Mouse (Mus musculus) thymus, postnatal 25 days (tissue): Measurements from ENCODE around the gene Shc3.
A peak's percentile ranks its signal among the peaks of the same experiment; 100 is the strongest.

Experiments used
- DNase-seq: peaks from one replicate; pipeline ENCODE4 v3.0.0; 2022

Gene Shc3

GRCm38 (mm10) chr13:51568911-51569684 is at the start of gene Shc3:
TSS of gene Shc3 (minus strand) at chr13:51569419.
- no peak for DNase-seq

DNA sequence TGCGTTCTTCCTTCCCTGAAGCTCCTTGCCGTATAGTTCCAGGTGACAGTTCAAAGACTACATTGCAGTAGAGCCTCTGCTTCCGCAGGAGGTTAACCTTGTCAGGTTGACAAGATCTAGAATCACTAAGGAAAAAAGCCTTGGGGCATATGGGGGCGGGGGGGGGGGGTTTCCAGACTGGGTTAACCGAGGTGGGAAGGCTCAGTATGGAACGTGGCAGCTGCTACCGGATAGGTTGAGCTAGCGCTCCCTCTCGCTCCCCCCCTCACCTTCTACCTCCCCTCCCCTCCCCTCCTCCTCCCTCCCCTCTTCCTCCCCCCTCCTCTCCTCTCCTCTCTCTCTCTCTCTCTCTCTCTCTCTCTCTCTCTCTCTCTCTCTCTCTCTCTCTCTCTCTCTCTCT is 49.4 kb upstream of the Shc3 start:
- DNase-seq, result no peak

DNA sequence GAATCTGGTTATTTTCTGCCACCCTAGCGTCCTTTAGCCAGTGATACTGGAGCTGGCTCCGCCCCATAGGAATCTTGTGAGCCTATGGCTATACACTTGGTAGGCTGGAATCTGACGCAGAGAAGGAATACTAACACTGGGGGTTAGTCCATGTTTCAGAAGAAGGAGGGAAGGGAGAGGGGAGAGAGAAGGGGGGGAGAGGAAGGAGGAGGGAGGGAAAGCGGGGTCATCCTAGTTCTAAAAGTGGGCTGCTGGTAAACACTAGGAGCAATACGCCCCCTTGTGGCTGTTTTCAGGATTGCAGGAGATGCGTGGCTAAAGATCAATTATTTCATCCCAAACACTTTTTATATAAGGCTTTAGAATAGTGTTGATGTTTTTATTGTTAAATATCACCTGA is 48.6 kb upstream of the Shc3 start:
- DNase-seq, result peak; percentile 32

DNA sequence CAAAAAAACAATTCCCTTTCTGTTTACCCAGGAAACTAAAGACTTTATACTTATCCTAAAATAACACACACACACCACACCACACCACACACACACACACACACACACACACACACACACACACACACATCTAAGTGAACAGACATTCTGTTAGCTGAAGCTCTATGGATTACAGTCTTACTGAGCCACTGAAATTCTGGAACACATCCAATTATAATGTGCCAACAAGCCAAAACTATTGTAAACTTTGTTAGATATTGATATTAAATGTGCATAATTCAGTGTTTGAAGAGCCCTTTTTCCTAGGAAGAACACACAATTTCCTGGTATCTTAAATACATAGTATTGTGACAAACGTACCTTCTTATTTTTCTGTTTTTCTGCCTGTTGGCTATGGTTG is 48.1 kb upstream of the Shc3 start:
- no peak for DNase-seq

GRCm38 (mm10) chr13:51616417-51617044 is 47.3 kb upstream of the Shc3 start:
- no peak for DNase-seq

- no peak for DNase-seq
Observed at GRCm38 (mm10) chr13:51615815-51616214, 46.6 kb upstream of the Shc3 start.

- DNase-seq, result no peak
Observed at GRCm38 (mm10) chr13:51611500-51611899, 42.3 kb upstream of the Shc3 start.

DNA sequence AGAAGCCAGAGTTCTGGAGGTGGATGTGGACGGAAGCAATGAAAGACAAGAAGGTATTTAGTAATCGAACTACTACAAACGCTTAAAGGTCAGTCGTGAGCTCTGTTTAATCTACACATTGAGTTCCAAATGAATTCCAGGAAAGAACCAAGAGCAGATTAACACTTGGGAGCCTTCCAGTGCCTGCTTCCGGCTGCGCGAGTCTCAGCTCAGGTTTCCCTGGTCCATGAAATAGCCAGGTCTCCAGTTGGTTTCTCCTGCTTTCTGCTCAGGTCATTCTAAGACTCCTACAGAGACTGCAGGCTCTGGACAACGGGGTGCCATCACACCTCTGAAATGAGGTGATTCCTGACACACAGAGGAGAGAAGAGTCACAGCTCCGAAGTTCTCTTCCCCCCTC is 41.8 kb upstream of the Shc3 start:
- DNase-seq, result no peak

DNA sequence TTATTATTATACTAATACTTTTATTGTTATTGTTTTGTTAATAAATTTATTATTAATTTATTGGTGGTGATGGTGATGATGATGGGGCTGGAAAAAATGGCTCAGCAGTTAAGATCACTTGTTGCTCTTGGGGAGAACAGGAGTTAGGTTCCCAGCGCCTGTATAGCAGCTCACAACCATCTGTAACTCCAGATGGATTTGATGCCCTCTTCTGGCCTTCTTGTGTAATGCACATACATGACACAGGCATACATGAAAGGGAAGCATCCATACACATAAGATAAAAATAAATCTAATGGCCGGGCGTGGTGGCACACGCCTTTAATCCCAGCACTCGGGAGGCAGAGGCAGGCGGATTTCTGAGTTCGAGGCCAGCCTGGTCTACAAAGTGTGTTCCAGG is 40.0 kb upstream of the Shc3 start:
- DNase-seq, result no peak

GRCm38 (mm10) chr13:51603894-51604244 is 34.6 kb upstream of the Shc3 start:
- no peak for DNase-seq

DNA sequence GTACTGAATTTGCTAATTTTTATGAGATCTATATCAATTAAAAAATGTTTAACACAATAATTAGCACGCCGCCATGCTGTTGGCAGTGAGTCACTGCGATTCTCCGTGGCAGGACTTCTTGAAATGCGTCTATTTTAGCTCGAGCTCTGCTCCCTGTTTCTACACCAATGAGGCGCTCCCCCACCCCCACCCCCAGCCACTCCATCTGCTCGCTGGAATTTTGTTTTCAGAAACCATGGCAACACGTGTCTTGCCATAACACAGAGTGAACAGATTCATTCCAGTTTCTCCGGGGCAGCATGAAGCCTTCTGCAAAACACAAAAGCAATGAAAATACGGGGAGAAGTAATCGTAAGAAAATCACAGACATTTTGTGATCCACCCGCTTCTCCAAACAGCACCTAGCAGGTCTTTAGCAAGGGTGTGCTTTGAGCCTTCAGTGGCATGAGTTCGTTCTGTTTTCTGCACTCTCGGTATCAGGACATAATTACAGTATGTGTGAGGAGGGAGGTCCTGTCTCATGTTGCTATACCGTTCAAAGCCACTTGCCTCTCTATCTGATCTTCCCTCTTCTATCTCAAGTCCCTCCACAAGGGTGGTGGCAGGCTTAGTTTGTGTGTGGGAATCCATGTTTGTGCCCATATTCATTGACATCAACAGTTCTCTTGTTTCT is 34.1 kb upstream of the Shc3 start:
- DNase-seq, result no peak

GRCm38 (mm10) chr13:51602764-51603163 is 33.5 kb upstream of the Shc3 start:
- no peak for DNase-seq

GRCm38 (mm10) chr13:51600169-51600568 is 30.9 kb upstream of the Shc3 start:
- no peak for DNase-seq

- no peak for DNase-seq
Observed at GRCm38 (mm10) chr13:51598063-51598462, 28.8 kb upstream of the Shc3 start.

DNA sequence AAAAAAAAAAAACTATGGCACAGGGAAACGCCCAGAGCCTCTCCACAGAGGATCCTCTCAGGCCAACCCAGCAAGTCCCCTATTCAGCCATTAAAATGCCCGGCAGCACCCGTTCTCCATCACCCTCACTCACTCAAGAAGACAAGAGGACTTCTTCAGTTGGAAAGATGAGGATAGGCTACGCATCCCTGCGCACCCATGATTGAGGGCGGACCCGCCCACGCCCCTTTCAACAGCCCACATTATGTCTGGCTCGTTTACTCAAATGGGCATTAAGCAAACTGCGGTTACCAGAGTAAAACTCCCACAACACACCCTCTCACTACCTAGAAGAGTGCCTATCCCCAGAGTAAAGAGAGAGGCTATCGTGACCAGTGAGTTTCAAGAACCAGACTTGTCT is 26.2 kb upstream of the Shc3 start:
- no peak for DNase-seq

- DNase-seq, result no peak
Observed at GRCm38 (mm10) chr13:51594656-51595311, 25.6 kb upstream of the Shc3 start.

- DNase-seq, result no peak
Observed at GRCm38 (mm10) chr13:51588005-51588404, 18.8 kb upstream of the Shc3 start.

GRCm38 (mm10) chr13:51582204-51582603 is 13.0 kb upstream of the Shc3 start:
- DNase-seq, result no peak

- no peak for DNase-seq
Observed at GRCm38 (mm10) chr13:51580263-51581044, 11.2 kb upstream of the Shc3 start.

DNA sequence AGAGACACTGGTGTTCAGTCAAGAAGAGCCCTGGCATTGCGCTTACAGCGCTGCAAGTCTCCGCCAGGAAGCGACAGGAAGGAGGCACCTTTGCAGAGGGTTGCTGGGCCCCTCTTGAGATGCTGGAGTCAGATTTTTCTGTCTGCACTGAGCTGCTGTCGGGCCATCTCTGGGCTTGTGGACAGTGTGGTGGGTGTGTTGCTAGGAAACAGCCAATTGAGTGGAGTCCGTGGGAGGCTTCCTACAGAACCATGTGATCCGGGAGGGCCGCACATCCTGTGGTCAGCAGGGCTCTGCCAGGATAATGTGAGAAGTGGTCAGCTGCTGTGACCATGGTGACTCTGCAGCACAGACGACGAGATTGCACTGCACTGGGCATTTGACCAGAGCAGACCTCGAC is 4.6 kb upstream of the Shc3 start:
- no peak for DNase-seq

DNA sequence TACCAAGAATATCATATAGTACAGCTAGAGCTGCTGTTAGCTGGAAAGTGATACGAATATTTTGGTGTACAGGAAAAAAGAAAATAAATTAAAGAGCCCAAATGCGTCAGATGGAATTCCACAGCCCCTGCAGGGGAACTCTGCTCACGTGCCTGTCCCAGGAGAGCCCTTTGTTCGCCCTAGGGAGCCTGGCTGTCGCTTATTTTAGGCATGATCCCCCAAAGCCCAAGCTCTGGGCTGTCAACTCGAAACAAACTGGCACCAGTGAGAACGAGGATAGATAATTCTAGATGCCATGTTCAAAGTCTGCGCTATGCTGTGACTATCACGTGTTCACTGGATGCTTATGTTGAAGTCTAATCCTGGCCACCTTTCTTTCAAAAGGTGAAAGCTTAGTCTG is 892 bp upstream of the Shc3 start:
- no peak for DNase-seq

- DNase-seq, result no peak
Observed at GRCm38 (mm10) chr13:51569685-51570068, 458 bp upstream of the Shc3 start.

- no peak for DNase-seq
Observed at GRCm38 (mm10) chr13:51568501-51568901, 718 bp downstream of the Shc3 start.
